Mouse (Mus musculus): ENCODE measurements around the gene Per2. TPM values are rescaled to one million over a fixed set of nuclear protein-coding genes. Genes with fewer than 3 reads are reported as not detected.
A peak's percentile ranks its signal among the peaks of the same experiment; 100 is the strongest.

Gene Per2
- polyA plus RNA-seq, 1 experiment from 2014 or later: 12.2 TPM

DNA sequence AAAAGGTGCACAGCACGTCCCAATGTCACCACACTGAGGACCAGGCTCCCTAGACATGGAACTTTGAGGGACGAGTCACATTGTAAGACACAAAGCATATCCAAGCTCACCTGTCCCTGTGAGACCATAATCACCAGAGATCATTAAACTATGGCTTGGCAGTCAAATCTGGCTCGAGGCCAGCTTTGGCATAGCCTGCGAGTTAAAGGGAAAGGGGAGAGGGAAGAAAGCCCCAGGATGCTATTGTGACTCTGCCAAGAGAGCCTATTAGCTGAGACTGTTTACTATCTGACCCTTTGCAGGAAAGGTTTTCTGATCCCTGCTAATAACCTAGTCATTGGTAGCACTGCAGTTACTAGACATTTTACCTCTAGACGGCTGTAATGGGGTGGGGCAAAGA lies 5.3 kb upstream of the Per2 start:
- Histone ChIP-seq H3K9me3 (ENCODE audit: control insufficient read depth, low read length) (no peaks in the 10 kb centered on the region), H3K4me2 (ENCODE audit: low read depth, low read length) (no peak overlapping the region), H3K4me3 (ENCODE audit: low read length) (no peak overlapping the region), H3K27ac (ENCODE audit: low read length) (peak overlapping the region; percentile 71), H3K4me1 (replicated peaks; ENCODE audit: control insufficient read depth, insufficient read depth, low read length) (peaks cover 17% of the 10 kb centered on the region; the same call in 1 of the 2 replicates), H3K27me3 (ENCODE audit: control insufficient read depth, insufficient read depth, low read depth, low read length) (no peaks in the 10 kb centered on the region), H3K9ac (ENCODE audit: low read length) (no peak overlapping the region), H3K36me3 (ENCODE audit: control insufficient read depth, insufficient read depth, low read length) (no peaks in the 10 kb centered on the region)
- ATAC-seq (ENCODE audit: low read depth): no peak
- WGBS: 39% methylated on average over 5 of the region's 5 CpGs

- no peak overlapping the region for H3K4me3 ChIP-seq (ENCODE audit: low read length)
- no peaks in the 10 kb centered on the region for H3K36me3 ChIP-seq (ENCODE audit: control insufficient read depth, insufficient read depth, low read length)
- H3K27ac ChIP-seq (ENCODE audit: low read length): no peak overlapping the region
- no peaks in the 10 kb centered on the region for H3K27me3 ChIP-seq (ENCODE audit: control insufficient read depth, insufficient read depth, low read depth, low read length)
- H3K9ac ChIP-seq (ENCODE audit: low read length): no peak overlapping the region
- peaks cover 18% of the 10 kb centered on the region; the same call in 1 of the 2 replicates for H3K4me1 ChIP-seq (replicated peaks; ENCODE audit: control insufficient read depth, insufficient read depth, low read length)
- no peak overlapping the region for H3K4me2 ChIP-seq (ENCODE audit: low read depth, low read length)
- ATAC-seq (ENCODE audit: low read depth): no peak
- 87% methylated on average over 13 of the region's 13 CpGs for WGBS
- no peaks in the 10 kb centered on the region for H3K9me3 ChIP-seq (ENCODE audit: control insufficient read depth, low read length)
These were observed 4.3 kb upstream of the Per2 start for GRCm38 (mm10) chr1:91463336-91463995.

DNA sequence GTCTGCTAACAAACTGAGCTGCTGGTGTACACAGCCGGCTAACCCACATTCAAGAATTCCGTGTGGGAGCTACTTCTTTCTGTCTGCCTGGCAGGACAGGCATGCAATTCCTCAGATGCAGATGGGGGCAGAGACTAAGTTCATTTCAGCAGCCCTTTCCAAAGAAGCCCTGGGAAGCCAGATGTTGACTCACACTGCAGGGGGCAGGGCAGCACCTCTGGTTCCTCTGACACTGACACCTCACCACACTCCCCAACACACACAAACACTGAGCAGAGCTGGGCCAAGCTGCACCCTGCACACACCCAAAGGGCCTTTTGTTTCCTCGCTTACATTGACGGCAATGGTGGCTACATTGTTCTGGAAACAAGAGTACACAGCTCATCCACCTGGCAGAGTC lies 1.4 kb upstream of the Per2 start:
- Histone ChIP-seq H3K36me3 (ENCODE audit: control insufficient read depth, insufficient read depth, low read length) (no peaks in the 10 kb centered on the region), H3K4me1 (replicated peaks; ENCODE audit: control insufficient read depth, insufficient read depth, low read length) (peaks cover 42% of the 10 kb centered on the region), H3K9me3 (ENCODE audit: control insufficient read depth, low read length) (no peaks in the 10 kb centered on the region), H3K4me2 (ENCODE audit: low read depth, low read length) (no peak overlapping the region), H3K4me3 (ENCODE audit: low read length) (no peak overlapping the region), H3K9ac (ENCODE audit: low read length) (no peak overlapping the region), H3K27me3 (ENCODE audit: control insufficient read depth, insufficient read depth, low read depth, low read length) (no peaks in the 10 kb centered on the region), H3K27ac (ENCODE audit: low read length) (no peak overlapping the region)
- ATAC-seq (ENCODE audit: low read depth): no peak
- WGBS: 32% methylated on average over 4 of the region's 4 CpGs

DNA sequence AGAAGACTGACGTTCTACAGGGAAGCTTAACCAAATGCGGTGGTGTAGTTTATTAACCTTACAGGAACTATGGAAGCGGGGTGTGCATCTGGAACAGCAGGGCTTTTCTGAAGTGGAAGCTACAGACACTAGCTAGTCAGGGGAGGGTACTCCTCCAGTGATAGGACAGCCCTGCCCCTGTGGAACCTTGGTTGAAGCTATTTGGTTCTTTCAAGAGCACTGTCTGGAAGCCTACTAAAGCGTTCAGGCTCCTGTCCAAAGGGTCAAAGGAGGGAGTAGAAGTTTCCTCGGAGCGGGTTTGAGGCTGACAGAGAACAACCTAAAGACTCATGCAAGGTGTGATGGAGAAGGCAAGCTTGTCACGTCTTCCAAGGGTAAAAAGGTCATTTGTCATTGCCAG lies 945 bp upstream of the Per2 start:
- no peak for ATAC-seq (ENCODE audit: low read depth)

DNA sequence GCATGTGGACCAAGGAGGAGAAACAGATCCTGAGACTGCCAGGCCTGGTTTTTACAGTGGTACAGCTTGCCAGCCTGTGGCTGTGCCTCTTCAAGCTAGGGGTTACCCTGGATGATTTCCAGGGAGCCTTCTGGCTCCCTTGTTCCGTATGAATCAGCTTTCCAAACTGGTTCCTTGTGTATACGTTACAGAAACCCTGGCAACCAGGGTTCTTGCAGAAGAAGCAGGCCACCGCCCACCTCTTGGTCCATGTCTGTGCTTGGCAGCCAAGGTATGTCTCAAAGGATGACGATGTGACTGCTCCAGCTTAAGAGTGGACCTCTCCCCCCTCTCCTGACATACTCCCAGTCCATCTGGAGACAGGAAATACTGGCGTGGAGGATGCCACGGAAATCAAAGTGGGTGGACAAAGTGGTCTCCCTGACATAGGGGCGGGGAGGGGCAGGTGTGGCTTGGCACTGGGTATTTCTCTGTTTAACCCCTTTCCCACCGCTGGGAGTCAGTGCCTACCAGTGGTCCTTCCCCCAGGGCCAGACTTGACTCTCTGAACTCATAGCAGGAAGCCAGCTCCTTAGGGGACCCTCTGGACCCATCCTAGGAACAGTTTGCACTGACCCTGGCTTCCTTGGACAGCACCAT lies 782 bp downstream of the Per2 start:
- H3K27me3 ChIP-seq (ENCODE audit: control insufficient read depth, insufficient read depth, low read depth, low read length): no peaks in the 10 kb centered on the region
- 6% methylated on average over 8 of the region's 8 CpGs for WGBS
- H3K4me2 ChIP-seq (ENCODE audit: low read depth, low read length): peak overlapping the region; percentile 84
- ATAC-seq (ENCODE audit: low read depth): peak; percentile 27
- peak overlapping the region; percentile 99 for H3K27ac ChIP-seq (ENCODE audit: low read length)
- peaks cover 52% of the 10 kb centered on the region for H3K4me1 ChIP-seq (replicated peaks; ENCODE audit: control insufficient read depth, insufficient read depth, low read length)
- H3K9ac ChIP-seq (ENCODE audit: low read length): peak overlapping the region; percentile 83
- no peaks in the 10 kb centered on the region for H3K9me3 ChIP-seq (ENCODE audit: control insufficient read depth, low read length)
- peak overlapping the region; percentile 93 for H3K4me3 ChIP-seq (ENCODE audit: low read length)
- no peaks in the 10 kb centered on the region for H3K36me3 ChIP-seq (ENCODE audit: control insufficient read depth, insufficient read depth, low read length)

More for the DNA sequence above, 945 bp upstream of the Per2 start:
- H3K4me1 ChIP-seq (replicated peaks; ENCODE audit: control insufficient read depth, insufficient read depth, low read length): peaks cover 46% of the 10 kb centered on the region
- H3K27ac ChIP-seq (ENCODE audit: low read length): peak overlapping the region; percentile 43
- H3K9me3 ChIP-seq (ENCODE audit: control insufficient read depth, low read length): no peaks in the 10 kb centered on the region
- peak overlapping the region; percentile 63 for H3K4me2 ChIP-seq (ENCODE audit: low read depth, low read length)
- H3K4me3 ChIP-seq (ENCODE audit: low read length): peak overlapping the region; percentile 93
- no peaks in the 10 kb centered on the region for H3K36me3 ChIP-seq (ENCODE audit: control insufficient read depth, insufficient read depth, low read length)
- no peaks in the 10 kb centered on the region for H3K27me3 ChIP-seq (ENCODE audit: control insufficient read depth, insufficient read depth, low read depth, low read length)
- 29% methylated on average over 7 of the region's 7 CpGs for WGBS
- no peak overlapping the region; the same call in 1 of the 2 replicates for H3K9ac ChIP-seq (ENCODE audit: low read length)

DNA sequence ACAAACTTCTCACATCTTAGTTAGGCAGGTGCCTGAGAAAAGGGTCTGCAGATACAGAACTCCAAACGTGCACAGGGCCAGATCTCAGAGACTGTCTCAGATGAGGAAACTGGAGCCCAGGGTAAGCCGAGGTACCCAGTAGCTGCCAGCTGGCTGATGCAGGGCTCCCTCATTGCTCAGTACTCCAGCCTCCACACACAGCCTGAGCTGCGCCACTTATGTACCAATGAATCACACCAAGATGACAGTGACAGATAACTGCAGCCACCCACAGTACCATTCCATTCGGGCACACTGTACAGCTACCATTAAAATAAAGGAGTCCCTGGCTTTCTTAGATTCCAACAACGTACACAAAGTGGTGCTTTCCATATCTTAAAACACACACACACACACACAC lies 1.4 kb downstream of the Per2 start:
- 40% methylated on average over 5 of the region's 5 CpGs for WGBS
- H3K27me3 ChIP-seq (ENCODE audit: control insufficient read depth, insufficient read depth, low read depth, low read length): no peaks in the 10 kb centered on the region
- H3K9ac ChIP-seq (ENCODE audit: low read length): peak overlapping the region; percentile 83
- H3K4me3 ChIP-seq (ENCODE audit: low read length): peak overlapping the region; percentile 93
- H3K36me3 ChIP-seq (ENCODE audit: control insufficient read depth, insufficient read depth, low read length): no peaks in the 10 kb centered on the region
- peak overlapping the region; percentile 99 for H3K27ac ChIP-seq (ENCODE audit: low read length)
- H3K4me2 ChIP-seq (ENCODE audit: low read depth, low read length): peak overlapping the region; percentile 84
- peaks cover 52% of the 10 kb centered on the region for H3K4me1 ChIP-seq (replicated peaks; ENCODE audit: control insufficient read depth, insufficient read depth, low read length)
- H3K9me3 ChIP-seq (ENCODE audit: control insufficient read depth, low read length): no peaks in the 10 kb centered on the region
- no peak for ATAC-seq (ENCODE audit: low read depth)

GRCm38 (mm10) chr1:91457116-91457515 lies 2.0 kb downstream of the Per2 start:
- Histone ChIP-seq H3K9me3 (ENCODE audit: control insufficient read depth, low read length) (no peaks in the 10 kb centered on the region), H3K27ac (ENCODE audit: low read length) (peak overlapping the region; percentile 99), H3K4me3 (ENCODE audit: low read length) (peak overlapping the region; percentile 93), H3K36me3 (ENCODE audit: control insufficient read depth, insufficient read depth, low read length) (no peaks in the 10 kb centered on the region), H3K9ac (ENCODE audit: low read length) (peak overlapping the region; percentile 83), H3K4me1 (replicated peaks; ENCODE audit: control insufficient read depth, insufficient read depth, low read length) (peaks cover 56% of the 10 kb centered on the region), H3K27me3 (ENCODE audit: control insufficient read depth, insufficient read depth, low read depth, low read length) (no peaks in the 10 kb centered on the region), H3K4me2 (ENCODE audit: low read depth, low read length) (peak overlapping the region; percentile 84)
- WGBS: 56% methylated on average over 4 of the region's 4 CpGs
- no peak for ATAC-seq (ENCODE audit: low read depth)

DNA sequence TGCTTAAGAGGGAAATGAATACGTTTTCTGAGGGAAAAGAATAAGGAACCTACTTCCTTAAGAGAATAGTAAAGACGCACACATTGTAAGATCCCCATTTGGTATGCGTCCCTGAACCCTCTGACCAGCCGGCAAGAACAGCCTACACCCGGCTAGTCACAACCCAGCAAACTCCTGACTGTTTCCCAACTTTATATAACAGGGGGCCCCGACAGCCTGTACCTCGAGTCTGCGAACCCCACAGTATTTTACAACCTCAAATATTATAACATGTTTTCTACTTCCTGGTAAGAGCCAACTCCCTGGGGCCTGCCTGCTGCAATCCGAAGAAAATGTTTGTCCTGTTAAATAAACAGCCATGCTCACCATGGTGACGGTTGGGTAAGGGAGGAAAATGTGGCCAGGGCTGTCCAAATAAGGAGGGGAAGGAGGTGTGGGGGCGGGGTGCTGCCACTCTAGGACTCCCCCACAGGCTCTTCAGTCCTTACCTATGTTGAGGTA lies 2.8 kb downstream of the Per2 start:
- Histone ChIP-seq H3K27ac (ENCODE audit: low read length) (peak overlapping the region; percentile 99), H3K36me3 (ENCODE audit: control insufficient read depth, insufficient read depth, low read length) (no peaks in the 10 kb centered on the region), H3K9me3 (ENCODE audit: control insufficient read depth, low read length) (no peaks in the 10 kb centered on the region), H3K27me3 (ENCODE audit: control insufficient read depth, insufficient read depth, low read depth, low read length) (no peaks in the 10 kb centered on the region), H3K9ac (ENCODE audit: low read length) (peak overlapping the region; percentile 83), H3K4me2 (ENCODE audit: low read depth, low read length) (peak overlapping the region; percentile 84), H3K4me1 (replicated peaks; ENCODE audit: control insufficient read depth, insufficient read depth, low read length) (peaks cover 64% of the 10 kb centered on the region), H3K4me3 (ENCODE audit: low read length) (peak overlapping the region; percentile 14)
- WGBS: 6% methylated on average over 11 of the region's 11 CpGs
- peak; percentile 34 for ATAC-seq (ENCODE audit: low read depth)

GRCm38 (mm10) chr1:91455661-91456161 lies 3.4 kb downstream of the Per2 start:
- no peak for ATAC-seq (ENCODE audit: low read depth)
- no peaks in the 10 kb centered on the region for H3K27me3 ChIP-seq (ENCODE audit: control insufficient read depth, insufficient read depth, low read depth, low read length)
- 22% methylated on average over 7 of the region's 7 CpGs for WGBS
- no peaks in the 10 kb centered on the region for H3K36me3 ChIP-seq (ENCODE audit: control insufficient read depth, insufficient read depth, low read length)
- H3K4me1 ChIP-seq (replicated peaks; ENCODE audit: control insufficient read depth, insufficient read depth, low read length): peaks cover 69% of the 10 kb centered on the region
- H3K4me3 ChIP-seq (ENCODE audit: low read length): peak overlapping the region; percentile 14
- H3K9ac ChIP-seq (ENCODE audit: low read length): peak overlapping the region; percentile 83
- H3K9me3 ChIP-seq (ENCODE audit: control insufficient read depth, low read length): no peaks in the 10 kb centered on the region
- H3K4me2 ChIP-seq (ENCODE audit: low read depth, low read length): peak overlapping the region; percentile 84
- H3K27ac ChIP-seq (ENCODE audit: low read length): peak overlapping the region; percentile 99
